Mouse (Mus musculus): ENCODE results near the gene Asap3.

Asap3 gene

DNA sequence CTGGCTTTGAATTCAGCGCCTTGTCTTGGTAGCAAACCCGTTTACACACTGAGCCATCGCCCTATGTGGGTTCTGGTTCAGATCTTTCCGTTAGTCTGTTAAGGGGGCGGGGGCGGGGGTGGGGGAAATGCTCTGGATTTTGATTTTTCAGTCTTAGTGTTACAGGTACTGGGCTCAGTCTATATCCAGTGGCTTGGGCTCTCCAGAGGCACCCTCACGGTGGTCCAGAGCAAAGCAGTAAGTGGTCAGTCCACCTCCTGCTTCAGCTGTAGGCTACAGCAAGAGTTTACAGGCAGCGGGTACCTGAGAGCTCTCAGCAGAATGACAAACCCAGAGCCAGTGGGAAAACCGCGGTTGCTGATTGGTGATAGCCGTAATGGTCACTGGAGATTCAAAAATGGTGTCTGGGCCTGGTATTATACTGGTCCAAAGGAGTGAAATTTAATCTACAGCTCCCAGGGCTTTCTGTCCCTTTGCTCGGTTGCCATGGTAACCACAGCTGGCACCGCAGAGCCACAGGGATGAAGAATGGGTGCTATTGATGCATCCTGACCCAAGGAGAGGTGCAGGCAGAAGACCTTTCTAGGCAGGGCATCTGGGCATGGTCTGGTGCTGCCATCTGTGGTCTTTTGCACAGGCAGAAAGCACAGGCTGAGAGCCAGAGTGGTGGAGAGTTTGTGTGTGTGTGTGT is 17.5 kb downstream of the Asap3 start:
- no peak for DNase-seq (ENCODE audit: low spot score)

DNA sequence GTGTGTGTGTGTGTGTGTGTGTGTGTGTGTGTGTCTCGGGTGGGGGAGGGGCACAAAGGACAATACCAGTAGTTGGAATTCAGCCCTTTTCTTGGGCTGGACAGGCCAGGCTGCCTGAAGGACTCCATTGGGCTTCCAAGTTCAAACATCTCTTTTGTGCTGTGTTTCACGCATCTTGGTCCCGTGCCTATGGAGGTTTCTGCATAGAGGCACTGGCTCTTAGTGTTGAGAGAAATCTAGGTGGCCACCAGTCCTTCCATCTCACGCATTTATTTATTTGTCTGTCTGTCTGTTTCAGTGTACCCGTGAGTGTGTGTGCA is 18.0 kb downstream of the Asap3 start:
- DNase-seq (ENCODE audit: low spot score): no peak

DNA sequence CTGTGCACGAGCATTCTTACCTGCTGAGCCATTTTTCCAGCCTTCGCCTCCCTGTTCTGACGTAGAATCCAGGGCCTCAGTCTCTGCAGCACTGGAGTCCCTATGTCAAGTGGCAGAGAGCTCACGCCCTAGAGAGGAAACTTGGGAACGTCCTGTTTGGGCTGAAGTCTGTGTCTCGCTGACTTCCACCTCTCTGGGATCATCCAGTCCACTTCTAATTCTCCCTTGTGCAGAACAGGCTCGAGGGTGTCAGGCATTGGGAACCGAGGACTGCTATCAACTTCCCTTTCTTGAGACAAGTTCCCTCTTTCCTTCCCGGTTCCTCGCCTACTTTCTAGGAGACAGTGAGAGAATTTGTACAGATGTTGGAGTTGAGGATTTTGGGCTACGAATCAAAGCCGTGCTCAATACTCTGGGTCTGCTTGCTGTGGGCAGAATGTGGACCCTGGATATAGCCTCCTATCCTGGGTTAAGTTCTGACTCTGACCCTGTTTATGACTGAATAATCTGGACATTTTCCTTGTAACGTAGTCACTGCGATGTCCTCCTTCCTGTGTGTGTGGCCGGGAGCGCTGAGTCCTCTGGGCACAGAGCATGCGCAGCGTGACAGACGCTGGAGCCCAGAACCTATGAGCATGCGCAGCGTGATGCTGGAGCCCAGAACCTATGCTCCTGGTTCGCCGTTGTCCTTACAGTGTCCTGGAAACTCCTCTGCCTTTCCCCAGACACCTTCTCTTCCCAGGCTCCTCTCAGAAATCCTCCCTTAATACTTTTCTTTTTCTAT is 18.7 kb downstream of the Asap3 start:
- DNase-seq (ENCODE audit: low spot score): no peak

DNA sequence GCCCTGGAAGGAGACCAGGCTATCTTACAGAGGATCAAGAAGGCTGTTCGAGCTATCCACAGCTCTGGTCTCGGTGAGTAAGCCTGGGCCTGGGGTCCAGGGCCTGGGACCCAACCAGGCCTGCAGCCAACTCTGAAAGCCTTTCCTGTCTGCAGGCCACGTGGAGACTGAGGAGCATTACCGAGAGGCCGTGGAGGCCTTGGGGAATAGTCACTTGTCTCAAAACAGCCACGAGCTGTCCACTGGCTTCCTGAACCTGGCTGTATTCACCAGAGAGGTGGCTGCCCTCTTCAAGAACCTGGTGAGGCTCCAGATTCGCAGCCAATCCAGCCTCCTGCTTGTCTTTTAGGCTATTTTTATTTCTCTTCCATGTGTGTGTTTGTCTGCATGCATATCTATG is 21.2 kb downstream of the Asap3 start:
- no peak for DNase-seq (ENCODE audit: low spot score)

DNA sequence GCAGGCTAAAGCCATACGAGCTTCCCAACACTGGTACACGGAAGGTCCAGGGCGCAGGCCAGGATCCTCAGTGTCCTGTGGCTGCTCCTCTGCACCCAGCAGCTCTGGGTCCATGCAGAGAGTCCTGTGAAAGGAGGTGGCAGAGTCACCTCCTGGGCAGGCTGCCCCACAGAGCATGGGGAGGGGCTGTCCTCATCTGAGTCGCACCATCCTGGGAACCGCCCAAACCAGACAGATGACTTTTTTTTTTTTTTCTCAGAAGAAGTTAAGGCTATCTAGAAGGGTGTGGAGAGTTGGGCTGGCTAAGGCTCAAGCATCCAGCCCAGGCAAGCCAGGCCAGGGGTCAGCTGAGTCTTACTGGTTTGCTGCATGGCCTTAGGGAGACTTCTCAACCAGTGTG is 22.5 kb downstream of the Asap3 start:
- DNase-seq (ENCODE audit: low spot score): no peak

DNA sequence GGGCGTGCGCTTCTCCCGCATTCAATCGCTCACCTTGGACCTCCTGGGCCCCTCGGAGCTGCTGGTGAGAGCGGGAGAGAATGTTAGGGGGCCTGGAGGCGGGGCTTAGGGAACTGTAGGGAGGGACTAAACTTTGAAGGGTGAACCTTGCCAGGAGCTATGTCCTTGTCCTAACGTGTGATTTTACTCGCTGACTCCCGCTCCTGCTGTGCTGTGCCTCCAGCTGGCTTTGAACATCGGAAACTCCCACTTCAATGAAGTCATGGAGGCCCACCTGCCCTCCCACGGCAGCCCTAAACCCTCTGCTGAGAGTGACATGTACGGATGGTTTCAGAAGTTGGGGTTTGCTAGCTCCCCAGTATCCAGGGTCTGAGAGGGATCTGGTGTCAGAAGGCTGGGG is 32.5 kb downstream of the Asap3 start:
- DNase-seq (ENCODE audit: low spot score): no peak

DNA sequence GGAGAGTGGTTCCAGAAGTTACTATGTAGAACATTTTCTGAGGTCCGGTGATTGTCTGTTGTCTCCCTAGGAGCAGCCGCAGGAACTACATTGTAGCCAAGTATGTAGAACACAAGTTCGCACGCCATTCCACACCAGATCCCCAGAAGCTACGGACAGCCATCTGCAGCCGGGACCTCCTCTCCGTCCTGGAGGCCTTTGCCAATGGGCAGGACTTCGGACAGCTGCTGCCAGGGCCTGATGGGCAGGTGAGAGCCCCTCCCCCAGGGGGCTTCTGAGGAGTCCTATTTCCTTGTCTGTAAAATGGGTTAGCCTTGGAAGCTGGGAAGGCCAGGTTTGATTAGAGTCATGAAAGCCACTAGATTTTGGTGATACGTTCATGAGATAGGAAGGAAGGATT is 32.9 kb downstream of the Asap3 start:
- no peak for DNase-seq (ENCODE audit: low spot score)

DNA sequence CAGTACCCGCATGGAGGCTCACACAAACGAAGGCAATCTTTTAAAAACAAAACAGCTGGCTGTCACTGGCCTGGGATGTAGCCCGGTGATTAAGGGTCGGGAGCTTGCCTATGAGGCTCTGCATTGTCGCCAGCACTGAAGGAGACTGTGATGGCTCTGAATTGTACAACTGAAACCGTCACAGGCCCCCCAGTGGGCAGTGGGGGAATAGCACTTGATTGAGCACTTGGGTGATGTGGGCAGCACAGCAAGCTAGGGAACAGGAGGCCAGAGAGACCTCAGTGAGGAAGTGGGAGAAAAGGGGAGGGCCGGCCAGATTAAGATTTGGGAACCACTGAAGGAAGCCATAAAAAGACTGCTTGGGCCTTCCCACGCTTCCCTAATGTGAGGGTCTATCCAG is 33.5 kb downstream of the Asap3 start:
- peak; percentile 87 for DNase-seq (ENCODE audit: low spot score)

DNA sequence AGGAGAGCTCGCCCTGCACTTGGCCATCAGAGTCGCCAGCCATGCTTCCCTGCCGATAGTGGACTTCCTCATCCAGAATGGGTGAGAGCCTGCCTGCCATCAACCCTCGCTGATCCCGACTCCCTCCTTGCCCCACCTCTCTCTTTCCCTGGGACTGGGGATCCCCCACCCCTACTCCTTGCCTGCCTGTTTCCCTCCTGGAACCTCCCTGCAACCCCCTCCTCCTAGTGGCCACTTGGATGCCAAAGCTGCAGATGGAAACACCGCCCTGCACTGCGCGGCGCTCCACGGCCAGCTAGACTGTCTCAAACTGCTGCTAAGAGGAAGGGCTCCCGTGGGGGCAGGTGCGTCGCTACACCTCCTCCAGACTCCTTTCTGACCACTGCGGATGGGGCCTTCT is 34.0 kb downstream of the Asap3 start:
- no peak for DNase-seq (ENCODE audit: low spot score)

DNA sequence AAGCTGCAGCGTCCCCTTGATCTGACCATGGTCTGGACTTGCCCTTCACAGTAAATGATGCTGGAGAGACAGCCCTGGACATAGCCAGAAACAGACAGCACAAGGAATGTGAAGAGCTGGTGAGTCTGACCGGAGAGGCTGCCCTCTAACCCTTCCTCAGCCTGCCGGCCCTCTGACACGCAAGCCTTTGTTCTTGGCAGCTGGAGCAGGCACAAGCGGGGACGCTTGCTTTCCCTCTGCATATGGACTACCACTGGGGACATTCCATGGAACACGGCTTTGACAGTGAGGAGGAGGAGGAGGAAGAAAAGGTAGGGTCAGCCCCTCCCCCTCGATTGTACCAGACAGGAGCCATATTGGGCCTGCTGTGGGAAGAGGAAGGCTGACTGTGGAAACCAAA is 34.8 kb downstream of the Asap3 start:
- DNase-seq (ENCODE audit: low spot score): no peak

DNA sequence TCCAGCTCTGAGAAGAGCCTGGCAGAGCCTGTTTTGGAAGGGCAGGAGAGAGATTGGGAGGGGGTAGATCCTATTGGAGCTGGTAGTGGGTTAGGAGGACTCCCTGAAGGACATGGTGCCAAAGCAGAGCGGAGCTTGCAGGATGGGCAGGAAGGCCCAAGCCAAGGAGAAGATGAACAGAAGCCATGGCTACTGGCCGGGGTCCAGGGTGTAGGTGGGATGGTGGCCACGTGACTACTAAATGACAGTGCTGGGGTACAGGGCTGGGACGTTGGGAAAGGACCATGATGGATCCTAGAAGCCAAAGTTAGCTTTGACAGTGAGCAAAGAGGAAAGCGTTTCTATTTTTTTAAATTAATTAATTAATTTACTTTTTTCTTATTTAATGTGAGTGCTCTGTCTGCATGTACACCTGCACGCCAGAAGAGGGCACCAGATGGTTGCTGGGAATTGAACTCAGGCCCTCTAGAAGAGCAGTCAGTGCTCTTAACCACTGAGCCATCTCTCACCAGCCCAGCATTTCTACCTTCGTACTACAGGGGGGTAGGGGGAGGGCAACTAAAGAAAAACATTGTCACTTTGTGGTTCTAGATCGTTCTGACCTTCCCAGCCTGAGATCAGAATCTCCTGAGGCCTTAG is 36.0 kb downstream of the Asap3 start:
- DNase-seq (ENCODE audit: low spot score): no peak

DNA sequence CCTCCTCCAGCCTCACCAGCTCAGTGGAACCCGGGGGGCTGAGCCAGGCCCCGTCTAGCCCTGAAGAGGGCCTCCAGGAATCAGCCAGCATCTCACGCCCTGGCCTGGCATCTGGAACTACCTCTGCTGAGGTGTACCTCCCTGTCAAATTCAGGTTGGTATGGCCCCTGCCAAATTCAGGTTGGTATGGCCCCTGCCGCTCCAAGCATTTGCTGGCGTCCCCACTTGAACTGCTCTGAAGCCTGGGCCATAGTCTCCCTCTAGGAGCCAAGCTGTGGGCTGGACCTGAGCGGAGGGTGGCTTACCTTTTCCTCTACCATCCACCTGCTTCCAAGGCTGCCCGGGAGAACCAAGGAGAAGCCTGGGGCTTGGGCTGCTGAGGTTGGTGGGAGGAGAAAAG is 36.6 kb downstream of the Asap3 start:
- no peak for DNase-seq (ENCODE audit: low spot score)

DNA sequence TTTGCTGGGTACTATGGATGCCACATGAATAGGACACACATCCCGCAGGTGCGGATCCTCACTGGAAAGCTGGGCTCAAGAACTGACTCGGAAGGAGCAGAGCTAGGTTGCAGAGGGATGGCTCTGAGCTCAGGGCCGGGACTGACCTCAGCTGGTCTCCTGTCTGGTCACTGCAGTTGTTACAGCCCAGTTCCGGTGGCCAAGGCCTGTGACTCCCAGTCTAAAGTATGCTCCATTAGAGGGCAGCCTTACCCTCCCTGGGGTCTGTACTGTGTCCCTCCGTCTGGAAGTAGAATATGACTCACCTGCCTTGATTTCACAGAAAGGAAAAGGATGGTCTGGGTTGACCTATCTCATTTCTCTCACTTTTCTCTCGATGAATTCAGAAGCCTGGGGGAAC is 38.0 kb downstream of the Asap3 start:
- no peak for DNase-seq (ENCODE audit: low spot score)

DNA sequence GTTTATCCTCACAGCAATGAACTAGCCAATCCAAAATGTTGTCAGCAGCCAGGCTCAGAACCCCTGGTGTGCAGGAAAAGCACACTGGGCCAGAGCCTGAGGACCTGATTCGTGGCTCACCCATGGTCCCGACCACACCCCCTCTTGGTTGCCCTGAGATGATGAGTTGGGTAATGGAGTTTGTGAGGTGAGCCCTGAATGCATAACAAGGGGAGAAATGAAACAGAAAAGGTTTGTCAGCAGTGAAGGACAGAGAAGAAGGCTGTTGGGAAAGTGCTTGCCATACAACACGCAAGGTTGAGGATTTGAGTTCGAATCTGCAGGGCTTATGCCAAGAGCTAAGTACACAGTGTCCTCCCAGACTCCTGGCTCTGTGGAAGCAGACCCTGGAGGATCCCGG is 39.5 kb downstream of the Asap3 start:
- DNase-seq (ENCODE audit: low spot score): no peak

DNA sequence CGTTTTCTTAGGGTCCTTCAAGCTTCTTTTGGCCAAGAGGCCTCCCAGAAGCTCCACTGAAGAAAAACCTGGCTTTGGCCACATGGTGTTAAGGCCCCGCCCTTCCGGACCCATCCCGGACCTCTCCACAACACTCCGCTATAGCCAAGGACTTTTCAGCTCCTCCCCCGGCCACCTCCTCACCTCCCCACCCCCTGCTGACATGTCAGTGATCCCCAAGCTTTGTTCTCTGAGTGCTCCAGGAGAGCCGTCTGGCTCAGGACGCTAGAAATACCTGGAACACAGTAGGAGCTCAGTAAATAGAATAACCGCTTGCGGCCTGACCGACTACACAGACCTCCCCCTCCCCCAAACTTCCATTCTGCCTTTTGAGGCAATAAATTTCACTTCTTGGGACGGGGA is 40.4 kb downstream of the Asap3 start:
- DNase-seq (ENCODE audit: low spot score): no peak

DNA sequence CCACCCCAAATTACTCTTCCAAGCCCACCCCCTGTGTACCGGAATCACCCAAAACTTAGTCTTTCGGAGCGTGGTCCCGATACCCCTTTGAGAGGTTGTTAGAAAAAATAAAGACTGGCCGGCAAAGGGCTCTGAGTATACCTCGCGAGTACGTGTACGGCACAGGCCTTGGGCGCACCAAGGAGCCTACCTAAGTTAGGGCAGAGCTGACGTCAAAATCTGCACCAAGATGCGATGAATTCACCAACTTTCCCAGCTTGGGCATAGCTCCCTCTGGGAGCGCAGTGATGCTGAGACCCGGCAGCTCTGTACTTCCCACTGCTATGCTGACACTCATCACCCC is 41.2 kb downstream of the Asap3 start:
- no peak for DNase-seq (ENCODE audit: low spot score)

DNA sequence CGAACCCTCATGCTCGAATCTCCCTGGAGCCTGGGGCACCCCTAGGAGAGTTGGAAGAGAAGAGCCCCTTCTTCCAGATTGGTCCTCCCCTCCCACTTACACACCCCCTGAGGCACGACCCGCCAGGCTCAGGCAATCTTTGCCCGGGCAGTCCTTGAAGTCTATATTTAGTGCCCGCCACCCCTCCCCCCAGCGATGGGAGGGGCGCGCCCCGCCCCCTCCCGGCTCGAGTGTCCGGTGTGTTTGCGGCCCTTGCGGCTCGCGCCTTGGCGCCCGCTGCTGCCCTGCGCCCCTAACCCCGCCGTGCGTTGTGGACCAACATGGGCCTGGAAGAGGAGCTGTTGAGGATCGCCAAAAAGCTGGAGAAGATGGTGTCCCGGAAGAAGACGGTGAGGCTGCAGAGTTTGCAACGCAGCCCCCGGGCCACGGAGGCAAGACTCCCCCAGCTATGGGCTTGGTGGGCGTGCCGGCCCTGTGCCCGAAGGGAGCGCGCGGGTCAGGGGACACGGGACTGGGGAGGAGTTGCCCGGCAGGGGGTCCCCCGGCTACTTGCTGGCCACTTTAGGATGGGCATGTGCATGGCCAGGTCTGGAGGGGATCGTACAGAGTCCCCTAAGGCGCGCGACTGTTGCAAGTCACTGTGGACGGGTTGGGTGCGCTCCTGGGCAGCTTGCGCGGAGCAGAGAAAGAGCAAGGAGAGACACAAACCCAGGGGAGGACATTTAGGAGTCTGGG is 41.7 kb downstream of the Asap3 start, which contains the start of gene Tcea3:
Gene Tcea3, plus strand, starts transcription at position 1 of the 735 bp plus-strand sequence.
- peak; percentile 76 for DNase-seq (ENCODE audit: low spot score)

DNA sequence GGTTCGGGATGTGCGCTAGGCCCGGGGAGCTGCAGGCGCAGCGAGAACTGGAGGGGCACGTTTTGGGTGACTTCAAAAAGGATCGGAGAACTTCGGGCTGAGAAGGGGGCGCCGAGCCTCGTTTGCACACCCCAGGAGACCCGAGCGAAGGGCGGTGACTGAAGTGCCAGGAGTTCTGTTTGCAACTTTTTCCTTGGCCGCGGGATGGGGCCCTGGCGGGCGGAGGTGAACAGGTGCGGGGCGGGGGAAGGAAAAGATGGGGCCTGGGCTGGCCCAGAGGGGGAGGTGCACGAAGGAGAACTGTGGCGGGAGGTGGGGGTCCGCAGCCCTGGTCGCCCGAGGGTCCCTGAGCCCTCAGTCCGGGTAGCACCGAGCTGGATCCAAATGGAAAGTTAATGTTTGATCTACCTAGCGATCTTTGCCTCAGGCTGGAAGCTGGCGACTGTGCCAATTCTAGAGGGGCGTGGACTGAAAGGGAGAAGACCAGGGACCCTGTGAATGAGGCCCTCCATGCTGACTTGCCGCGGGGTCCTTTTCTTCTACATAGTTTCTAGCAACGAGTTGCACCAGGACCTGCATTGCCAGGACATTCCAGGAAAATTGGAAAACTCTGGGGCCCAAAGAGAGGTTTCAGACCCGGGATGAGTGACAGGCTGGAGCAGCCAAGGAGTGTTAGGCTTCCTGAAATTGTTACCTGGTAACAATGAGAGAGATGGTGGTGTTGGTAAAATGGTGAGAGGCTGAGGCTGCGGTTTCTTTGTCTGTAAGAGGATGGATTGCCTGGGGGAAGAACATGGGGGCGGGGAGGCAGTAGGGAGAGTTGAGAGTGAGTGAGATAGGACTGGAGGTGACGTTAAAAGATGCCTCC is 42.5 kb downstream of the Asap3 start:
- DNase-seq (ENCODE audit: low spot score): no peak

DNA sequence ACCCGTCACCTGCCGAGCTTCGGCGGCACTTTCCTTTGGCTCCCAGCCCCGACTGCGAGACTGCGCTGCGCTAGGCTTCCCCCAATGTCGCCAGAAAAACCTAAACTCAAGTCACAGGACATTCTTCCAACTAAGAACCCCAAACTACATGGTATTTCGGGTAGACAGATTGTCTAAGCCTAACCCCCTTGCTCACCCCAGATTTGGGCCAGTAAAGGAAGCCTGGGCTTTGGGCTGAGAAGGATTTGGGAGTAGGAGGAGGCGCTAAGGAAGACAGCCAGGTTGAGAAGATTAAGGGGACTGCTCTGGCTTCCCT is 43.1 kb downstream of the Asap3 start:
- DNase-seq (ENCODE audit: low spot score): no peak

DNA sequence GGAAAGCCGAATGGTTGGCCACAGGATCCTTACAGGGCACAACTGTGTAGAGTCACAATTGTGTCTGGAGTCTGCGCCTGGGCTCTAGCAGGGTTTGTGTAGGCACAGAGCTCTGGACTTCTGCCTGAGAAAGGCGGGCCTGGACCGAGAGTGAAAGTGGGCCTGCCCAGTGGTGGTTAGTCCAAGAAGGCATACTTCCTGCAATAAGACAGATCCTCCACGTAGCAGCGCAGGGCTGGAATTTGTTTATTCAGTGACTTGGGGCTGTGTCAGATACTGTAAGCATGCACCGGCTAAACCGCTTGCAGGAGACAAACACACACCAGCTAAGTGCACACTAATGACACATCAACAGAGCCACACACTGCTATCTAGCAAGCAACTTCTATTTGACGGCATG is 43.6 kb downstream of the Asap3 start:
- DNase-seq (ENCODE audit: low spot score): peak; percentile 51

DNA sequence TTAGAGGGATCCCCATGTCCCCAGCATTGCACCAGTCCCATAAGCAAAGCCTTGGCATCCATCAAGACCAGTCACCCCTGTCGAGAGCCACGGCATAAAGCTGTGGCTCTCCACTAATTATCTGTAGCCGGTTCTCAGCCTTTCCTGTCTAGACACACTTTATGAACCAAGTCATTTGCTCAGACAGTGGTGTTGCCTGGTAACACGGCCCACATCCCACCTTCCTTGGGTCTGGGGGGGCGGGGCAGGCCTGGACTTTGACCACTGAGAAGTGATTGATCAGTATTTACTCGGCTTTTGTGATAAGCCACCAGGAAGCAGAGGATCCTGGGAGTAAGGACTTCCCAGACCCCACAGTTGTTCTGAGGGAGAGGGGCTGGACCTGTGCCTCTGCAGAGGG is 49.8 kb downstream of the Asap3 start:
- DNase-seq (ENCODE audit: low spot score): no peak

DNA sequence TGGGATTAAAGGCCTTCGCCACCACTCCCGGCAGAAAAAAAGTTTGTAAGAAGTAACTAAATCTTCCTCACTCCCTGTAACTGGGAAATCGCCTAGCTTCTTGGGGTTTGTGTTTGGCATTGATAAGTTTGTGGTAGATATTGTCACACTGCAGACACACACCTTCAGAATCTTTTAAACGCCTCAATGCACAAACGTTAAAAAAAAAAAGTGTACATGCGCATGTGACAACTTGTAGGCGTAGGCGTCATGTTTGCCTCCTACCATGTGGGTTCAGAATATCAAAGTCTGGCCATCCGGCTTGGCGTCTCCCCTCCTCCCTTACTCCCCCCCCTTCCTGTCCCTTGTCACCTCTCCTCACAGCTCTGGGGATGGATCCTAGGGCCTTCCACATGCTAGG is 50.5 kb downstream of the Asap3 start:
- no peak for DNase-seq (ENCODE audit: low spot score)
